Mouse (Mus musculus): ENCODE measurements at regions not wholly inside any gene's neighbourhood (a gene's known extent, or its start where the extent isn't known, plus 50 kb on each side); places are given as distances from the start of the nearest gene placed in this dataset.

DNA sequence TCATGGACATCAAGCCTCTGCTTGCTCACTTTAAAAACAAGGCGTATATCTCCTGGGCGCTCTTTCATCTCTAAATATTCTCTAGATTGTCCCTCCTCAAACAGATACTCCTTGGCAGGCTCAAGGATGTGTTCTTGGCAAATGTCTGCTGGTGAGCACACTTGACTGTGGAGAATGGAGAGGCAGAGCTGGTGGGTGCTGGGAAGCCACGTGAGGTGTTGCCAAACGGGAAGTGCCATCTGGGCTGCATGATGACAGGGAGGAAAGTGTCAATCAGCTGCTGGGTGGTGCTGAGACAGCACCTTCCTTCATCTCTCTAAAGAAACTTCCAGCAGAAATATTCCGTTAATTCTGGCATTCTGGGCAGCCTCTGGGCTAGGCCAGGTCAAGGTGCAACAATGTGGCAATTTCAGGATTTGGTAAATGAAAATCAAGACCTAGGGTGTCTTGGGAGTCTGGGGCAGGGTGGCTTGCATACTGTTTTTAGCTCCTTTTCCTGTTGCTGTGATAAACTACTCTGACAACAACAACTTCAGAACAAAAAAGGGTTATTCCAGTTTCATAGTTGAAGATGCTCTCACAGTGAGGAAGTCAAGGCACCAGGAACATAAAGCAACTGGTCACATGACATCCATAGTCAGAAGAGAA lies 208.6 kb downstream of the Rplp1 start:
- no peak for DNase-seq

DNA sequence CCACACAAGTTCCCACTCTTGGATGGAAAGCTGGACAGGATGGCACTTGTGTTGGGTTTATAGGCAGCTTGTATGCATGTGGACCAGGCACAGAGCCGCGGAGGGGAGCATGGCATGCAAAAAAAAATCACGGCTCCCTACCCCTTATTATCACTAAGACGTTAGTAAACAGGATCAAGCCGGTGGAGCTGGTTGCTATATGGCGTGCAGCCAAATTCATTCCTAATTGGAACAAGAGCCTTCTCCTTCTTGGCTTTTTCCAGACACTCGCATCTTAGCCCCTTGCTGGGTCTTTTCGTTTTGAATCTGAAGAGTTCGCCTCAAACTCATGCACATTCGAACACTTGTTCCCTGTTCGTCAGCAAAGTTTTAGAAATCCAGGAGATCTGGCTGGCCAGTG lies 211.0 kb downstream of the Rplp1 start:
- DNase-seq, result no peak

DNA sequence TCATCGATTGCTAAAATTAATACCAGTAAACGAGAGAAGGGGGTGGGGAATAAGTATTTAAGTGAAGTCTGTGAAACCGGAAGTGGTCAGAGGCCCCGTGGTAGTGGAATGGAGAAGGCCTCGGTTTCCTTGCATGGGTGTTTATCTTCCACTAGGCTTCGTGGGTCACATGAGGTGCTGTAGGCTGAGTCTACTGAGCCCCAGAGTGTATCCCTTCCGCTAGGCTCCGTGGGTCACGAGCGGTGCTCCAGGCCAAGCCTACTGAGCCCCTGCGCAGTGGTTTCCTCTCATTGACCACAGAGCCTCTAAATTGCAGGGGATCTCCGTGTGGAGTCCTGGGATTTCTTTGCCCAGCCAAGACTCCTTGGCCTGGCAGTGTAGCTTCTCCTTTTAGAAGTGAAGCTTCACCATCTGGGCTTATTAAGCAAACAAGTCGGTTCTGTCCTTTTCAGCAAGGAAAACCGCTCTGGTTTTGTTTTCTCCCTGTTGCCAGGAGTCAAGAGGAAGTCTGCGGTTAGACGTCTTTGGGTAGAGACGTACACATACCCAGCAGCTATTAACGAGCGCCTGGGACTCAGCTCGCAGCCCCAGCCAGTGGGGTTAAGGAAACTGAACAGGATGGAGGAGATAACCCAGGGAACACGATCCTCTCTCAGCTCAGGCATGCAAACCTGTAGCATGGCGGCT lies 211.9 kb downstream of the Rplp1 start:
- no peak for DNase-seq

DNA sequence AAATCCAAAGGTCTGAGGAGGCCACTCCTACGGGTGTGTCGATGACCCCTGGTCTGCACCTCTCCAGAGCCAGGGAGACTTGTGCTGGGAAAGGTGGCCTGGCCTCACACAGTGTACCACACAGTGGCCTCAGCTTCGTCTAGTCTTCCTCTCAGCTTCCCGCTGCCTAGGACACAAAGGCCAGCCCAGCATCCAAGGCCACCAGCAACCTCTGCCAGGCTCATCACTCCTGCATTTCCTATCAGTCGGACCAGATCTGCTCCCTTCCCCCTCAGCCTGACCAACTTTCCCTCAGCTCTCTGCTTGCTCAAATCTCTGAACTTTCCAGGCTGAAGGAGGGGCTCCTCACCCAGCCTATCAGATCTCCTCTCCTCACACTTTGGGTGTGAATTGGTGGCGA lies 213.8 kb downstream of the Rplp1 start:
- DNase-seq, result no peak

DNA sequence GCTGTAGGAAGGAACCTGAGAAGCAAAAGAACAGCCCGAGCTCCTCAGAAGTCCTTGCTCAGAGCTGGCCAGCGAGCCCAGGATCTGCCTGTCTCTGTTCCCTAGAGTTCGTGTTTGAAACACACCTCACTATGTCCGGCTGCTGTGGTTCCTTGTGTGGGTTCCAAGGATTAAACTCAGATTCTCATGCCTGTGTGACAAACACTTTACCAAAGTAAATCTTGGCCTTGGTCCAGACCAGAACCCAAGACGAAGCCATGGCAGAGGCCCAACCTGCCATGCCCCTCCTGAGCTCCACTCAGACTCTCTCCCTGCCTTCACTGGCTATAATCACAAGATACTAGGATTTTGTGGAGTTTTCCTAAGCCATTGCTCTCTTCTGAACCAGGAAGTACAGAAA lies 214.7 kb downstream of the Rplp1 start:
- no peak for DNase-seq

DNA sequence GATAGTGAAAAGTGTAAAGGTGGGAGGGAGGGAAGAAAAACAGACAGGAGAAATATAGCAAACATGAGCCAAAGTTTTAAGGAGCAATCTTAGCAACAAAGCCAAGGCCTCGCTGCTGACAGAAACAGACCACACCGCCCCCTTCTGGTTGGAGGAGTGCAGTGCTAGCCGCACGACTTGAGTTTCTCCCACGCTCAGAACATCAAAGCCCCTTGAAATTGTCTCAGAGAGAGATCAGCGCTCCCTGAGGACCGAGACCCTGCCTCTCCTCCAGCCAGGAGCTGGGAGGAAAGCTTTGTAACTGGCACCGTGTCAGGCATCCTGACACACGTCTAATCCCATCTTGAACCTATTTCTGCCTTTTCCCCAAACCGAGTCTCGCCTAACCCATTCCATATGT lies 216.4 kb downstream of the Rplp1 start:
- DNase-seq, result peak; percentile 44

DNA sequence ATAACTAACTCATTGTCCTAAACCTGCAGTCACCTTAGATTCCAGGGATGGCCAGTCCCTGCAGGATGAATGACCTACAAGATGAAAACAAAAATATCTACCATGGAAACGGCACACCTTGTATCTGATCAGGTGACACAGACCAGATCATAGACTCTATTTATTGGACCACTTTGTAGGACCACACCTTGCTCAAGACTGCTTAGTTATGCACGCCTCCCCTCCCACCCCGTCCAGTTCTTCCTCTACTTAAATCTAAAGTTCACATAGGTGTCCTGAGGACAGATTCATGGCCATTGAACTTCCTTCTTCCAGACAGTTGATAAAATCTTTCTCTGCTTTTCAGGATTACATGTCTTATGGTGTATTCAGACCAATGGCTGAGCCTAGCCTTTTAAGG lies 217.5 kb downstream of the Rplp1 start:
- no peak for DNase-seq

DNA sequence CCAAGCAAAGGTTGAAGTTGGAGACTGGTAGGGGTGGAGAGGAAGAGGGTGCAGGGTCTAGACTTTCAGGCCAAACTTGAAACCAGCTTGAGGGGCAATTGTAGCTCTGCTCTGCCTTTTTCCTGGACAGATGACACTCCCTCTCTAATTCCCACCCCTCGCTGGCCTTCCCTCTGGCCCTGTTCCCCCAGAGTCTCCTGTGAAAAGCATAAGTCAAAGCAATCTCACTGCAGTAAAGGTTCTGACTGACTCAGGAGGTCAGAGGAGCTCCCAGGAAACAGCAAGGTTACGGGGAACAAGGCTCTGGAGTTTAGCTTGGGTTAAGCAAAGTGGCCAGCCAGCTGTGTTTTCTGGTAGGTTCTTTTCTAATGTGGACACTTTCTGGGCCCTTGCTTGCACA lies 218.5 kb downstream of the Rplp1 start:
- no peak for DNase-seq

DNA sequence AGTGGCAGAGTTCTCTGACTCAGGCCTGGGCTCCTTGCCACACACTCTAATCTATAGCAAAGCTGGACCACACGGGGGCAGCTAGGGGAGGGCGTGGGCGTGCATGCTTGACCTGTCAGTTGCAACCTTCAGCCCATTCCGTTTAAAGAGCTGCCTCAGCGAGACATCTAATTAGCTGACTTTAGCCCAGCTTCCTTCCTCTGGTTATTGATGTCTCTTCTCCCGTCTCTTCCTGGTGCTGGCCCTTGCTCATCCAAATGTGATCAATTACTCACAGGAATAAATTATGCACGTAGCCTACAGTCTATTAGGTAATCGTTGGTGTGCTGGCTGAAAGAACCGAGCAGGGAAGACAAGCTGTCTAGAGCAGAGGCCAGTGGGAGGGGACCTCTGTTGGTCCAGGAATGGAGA lies 219.0 kb downstream of the Rplp1 start:
- no peak for DNase-seq

DNA sequence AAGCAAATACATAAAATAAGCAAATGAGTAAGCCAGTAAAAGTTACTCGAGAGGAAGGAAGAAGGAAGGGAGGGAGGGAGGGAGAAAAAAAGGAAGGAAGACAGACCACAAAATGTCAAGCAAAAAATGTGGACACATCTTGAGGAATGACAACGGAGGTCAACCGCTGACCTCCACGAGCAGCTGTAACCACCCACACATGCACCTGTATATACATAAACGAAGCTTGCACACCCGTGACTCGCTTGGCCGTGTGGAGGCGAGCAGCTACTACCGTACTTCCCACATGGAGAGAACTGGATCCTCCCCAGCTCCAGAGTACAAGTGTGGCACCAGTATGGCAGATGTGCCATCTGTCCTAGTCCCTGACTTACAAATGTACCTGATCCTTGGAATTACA lies 220.1 kb downstream of the Rplp1 start:
- no peak for DNase-seq

DNA sequence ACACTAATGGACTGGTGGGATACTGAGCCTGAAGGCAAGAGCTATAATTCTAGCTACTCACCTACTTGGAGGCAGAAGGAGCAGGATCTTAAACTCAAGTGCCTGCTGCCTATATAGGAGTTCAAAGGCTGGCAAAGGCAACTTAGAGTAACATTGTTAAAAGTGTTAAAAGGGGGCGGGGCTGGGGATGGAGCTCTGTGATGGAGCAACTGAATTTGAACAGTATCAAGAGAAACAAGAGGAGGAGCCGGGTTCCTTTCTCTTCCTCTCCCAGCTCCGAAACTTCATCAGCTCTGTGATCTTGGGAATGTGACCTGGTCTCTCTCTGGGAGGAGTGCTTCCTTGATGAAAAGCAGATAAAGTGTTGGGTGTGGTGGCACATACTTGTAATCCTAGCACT lies 223.6 kb downstream of the Rplp1 start:
- no peak for DNase-seq

DNA sequence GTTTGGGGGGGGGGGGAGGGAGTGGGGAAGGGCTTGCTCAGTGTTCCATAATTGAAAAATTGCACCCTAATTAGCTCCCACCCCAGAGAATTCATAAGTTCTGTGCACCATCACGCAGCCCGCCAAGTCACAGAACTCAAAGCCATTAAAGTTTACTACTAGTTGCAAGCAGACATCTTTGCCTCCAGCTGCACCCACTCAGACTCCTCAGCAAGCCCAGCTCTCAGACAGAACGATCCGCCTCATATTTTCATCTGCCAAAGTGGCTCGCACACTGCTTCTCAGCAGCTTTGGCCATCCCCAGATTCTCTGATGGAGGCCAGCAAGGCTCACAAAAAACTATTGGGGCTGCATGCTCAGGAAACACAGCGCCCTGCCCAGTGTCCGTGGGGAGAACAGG lies 224.4 kb downstream of the Rplp1 start:
- no peak for DNase-seq

DNA sequence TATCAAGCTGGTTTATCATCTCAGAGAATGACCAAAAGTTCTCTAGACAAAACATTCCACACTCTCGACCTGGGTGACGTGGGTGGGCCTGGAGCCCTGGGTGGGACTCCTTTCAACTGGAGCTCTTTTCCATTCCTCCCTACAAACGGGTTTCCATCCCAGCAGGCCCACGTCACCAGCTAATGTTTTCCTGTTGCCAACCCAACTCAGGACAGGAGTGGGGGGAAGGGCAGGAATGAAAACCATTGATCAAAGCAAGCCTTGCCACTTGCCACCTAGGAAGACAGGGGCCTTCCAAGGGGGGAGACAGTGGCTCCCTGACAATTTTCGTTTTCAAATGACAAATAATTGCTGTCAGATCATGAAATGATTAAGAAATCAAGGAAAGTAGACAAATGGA lies 224.8 kb downstream of the Rplp1 start:
- no peak for DNase-seq

DNA sequence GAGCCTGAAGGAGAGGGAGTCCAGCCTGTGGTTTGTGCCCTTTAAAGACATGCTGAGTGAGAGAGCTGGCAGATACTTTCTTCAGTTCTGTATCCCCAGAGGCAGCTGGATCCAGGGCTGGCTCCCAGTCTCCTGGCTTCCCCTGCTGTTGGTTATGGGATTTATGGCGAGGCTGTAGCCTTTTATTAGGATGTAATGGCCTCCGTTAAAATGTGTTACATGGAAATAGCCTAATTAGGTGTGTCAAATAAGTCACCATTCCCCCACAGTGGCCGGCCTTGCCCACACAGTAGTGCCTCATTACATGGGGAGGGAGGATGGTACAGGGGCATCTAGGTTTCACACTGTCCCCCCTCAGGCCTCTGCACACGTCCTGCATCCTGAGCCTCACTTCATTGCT lies 230.8 kb downstream of the Rplp1 start:
- no peak for DNase-seq

DNA sequence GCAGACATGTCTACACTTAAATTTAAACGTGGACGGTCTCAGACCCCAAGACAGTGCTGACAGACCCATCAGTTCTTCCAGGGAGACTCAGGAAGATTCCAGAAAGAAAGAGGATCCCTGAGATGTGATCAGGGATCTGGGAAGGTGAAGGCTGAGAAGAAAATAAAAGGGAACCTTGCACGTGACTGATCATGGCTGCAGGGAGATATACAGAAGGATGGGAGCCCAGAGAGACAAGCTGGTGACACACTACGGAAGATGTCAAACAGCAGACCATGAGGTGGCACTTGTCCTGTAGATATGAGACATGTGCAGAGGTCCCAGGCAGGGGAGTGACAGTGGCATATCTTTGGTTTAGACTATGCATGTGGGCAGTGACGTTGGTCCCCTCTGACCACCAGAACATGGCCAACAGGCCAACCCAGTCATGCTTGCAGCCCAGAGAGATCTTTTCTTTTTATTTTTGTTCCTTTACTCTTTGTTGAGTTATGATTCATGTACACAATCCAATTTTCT lies 231.5 kb downstream of the Rplp1 start:
- DNase-seq, result no peak

DNA sequence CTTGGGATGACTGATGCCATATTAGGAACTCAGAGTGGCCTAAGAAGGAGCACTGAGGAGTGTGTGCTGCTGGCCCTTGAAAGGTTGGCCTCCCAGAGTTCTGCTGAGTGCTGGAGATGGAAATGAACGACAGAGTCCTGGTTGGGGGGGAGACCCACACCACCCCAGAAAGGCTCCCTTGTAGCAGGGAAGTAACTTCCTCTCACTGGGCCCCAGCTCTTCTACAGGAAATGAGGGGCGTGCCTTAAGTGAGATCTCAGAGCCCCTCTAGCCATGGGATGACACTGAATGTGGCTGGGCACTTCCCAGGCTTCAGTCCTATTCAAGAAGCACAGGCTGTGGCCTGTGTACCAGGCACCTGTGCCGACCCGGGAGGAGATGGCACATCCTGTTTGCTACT lies 232.0 kb downstream of the Rplp1 start:
- DNase-seq, result no peak

DNA sequence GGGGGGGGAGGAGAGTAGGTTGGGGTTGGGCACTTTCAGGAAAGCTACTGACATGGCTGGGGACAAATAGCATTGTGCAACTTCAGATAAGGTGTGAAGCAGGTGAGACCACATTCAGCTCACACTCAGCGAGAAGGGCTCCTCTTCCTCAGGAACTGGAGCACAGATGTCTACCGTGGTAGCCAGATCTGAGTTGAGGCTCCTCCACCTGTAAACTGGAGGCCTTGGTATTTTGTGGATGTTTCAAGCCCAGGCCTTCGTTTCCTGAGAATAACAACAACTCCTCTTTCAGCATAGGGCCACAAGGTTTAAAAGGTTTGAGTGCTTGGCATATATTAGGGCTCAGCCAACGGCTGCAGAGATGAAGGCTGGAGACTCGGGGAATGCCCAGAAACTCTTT lies 232.9 kb downstream of the Rplp1 start:
- no peak for DNase-seq

DNA sequence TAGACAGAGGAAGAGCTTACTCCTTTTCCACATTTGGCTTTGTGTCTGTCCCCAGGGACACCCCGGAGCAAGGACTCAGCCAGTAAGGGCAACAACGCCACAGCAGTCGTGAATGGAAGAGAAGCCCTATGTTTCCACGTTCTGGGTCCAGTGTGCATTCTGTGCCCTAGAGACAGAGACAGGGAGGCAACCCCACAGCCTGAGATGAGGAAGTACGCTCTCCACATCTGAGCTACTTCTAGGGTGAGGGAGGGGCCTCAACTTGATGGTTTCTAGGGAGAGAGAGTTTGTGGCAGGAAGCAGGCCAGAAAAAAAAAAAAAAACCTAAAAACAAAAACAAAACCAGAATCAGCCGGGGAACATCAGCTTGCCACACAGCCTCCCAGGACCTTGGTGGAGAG lies 233.4 kb downstream of the Rplp1 start:
- no peak for DNase-seq

DNA sequence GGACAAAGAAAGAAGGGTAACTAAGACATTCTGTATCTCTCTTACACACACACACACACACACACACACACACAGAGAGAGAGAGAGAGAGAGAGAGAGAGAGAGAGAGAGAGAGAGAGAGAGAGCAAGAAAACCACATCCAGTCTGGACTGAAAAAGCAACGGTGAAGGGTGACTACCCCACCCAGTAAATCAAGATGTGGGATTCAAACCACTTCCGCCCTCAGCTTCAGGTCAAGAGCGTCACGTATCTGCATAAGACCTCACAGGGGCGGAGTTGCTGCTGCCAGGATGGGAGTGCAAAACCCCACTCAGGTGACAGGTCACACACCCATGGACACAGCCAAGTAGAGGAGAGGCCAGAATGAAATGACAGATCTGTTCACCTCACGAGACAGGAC lies 234.7 kb downstream of the Rplp1 start:
- DNase-seq, result no peak

DNA sequence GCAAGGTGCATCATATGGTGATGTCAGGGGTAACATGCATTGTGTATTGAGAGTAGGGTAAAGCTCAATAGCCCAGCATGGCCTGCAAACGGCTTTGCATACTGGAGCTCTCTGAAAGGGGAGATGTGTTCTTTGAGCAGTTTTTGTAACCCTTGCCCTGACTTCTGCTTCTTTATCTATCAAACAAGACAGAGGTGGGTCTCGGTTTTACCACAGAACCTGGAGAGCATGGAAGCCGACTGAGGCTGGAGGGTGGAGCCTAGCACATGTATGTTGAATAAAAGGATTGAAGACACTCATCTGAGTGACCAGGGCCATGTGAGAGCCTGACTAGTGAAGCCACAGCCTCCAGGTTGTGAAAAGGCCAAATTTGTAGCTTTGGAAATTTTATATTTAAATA lies 236.7 kb downstream of the Rplp1 start:
- DNase-seq, result no peak

DNA sequence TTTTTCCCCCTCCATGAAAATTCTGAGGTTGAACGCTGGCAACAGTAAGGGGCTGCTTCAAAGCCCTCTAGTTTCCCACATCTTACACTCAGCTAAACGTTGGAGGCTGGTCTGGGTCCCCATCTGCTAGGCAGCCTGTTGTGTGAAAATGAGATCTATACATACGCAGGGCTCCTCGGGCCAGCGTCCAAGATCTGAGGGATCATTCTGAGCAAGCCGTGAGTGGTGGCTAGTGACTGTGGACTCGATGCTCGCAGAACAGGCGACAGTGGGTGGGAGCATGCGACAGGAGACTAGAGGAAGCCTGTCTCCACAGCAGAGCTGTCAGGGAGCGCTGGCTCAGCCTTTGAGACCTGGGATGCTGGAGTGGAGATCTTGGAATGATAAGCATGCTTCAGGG lies 237.3 kb downstream of the Rplp1 start:
- DNase-seq, result no peak

DNA sequence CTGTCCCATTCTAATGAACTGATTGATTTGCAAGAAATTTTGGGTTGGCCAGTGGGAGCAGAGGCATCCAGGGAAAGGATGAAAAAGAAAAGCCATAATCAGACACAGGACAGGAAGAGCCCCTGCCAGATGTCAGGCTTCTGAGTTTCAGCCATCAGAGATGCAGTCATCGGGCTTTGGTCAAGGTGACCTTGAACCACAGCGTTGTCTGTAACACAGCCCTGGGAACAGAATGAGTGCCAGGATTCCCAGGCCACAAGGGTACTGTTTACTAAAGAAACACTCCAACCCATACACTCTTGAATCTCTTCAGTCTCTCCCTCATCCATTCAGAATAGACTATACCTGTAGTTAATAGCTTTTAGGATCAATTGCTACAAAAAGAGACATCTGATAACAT lies 239.0 kb downstream of the Rplp1 start:
- DNase-seq, result no peak

DNA sequence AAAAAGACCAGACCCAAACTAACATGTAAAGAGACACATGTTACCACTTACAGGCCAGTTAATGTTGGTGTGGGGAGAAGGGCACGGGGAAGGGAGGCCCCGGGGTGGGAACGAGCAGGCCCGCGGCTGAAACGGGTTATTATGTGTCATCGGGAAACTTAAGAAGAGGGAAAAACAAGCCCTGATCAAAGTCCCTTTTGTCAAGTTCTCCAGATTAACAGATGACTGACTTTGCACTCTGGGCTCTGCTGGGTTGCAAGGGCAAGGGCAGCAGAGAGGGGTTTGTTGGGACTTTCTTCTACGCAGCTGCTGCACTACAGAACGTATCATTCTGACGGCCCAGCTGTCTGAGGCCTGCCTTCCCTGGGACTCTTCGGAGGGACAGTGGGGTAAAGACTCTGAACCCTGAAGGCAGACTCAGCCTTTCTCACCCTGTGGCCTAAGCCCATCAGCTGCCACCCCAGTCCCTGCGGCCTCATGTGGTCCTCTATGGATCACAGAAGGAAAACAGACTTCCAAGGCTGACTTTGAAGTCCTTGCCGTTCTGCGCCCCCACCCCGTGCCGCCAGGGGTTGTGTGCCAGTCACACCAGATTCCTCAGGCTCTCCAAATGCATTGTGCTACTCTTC lies 240.7 kb downstream of the Rplp1 start:
- no peak for DNase-seq

DNA sequence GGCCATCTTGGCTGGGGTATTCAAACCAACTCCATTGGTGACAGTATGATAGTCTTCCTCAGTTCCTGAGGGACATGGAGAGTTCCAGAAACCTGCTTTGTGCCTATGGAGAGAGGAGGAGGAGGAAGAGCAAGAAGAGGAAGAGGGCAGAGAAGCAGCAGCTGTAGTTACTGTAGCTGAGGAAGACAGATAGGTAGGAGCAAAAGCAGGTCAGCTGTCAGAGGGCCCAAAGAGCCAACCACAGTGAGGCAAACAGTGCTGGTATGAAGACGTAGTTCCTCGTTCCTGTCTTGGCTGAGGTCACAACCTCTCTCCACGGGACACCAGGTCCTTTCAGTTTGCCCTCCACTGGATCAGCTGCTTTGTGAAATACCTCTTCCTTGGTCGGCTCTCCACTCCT lies 243.4 kb downstream of the Rplp1 start:
- DNase-seq, result no peak

All from cerebellum, adult 9-10 months (tissue).